Comparison of ENCODE assay signal across 9 mouse cellular contexts in the genomic region with DNA sequence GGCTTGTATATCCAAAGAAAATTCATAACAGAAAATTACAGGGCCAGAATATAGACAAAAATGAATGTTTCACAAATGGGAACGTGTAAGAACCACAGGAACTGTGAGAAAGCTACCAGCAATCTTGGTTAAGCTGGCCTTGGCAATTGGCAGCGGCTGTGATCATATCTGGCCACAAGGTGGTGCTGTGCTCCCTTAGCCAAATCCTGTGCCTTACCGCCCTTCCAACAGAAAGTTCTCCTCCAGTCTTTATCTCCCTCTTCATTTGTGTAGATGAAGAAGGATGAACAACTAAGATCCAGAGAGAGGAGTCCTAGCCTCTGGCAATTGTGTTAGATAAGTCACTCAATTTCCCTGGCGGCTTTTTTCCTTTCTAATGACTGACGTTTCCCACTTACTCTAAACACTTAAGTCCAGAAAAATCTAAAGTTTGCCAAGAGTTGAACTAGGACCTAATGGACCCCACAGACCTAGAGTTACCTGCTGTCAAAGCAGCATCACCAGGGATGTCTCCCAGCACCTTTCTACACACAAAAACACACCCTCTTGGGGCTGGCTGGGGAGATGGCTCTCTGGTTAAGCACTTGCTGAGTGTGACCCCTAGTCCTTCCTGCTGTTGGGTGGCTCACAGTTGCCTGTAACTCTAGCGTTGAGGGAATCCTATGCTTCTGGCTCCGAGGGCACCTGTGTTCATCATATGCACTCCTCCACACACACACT. TPM values are rescaled to one million over a fixed set of nuclear protein-coding genes. Genes with fewer than 3 reads are reported as not detected.
A peak's percentile ranks its signal among the peaks of the same experiment; 100 is the strongest.
DNase-seq lines count a peak whose midpoint lies in the region; ATAC-seq and TF ChIP-seq lines count a peak whose summit lies in the region.
"Had no signal": no experiment of that assay in that cellular context is flagged by ENCODE, and none has a peak within 500 bp of the region (broad histone marks: within the 10 kb centered on the region; RNA-seq: fewer than 3 reads in every experiment).

No protein-coding gene starts in this region.

- TF ChIP-seq CTCF in stomach, postnatal 0 days (IDR thresholded peaks at IDR 0.05; ENCODE audit: low read depth) = peak; percentile 97

- no peaks in the 10 kb centered on the region for H3K27me3 ChIP-seq in midbrain, embryonic 14.5 days (ENCODE audit: control insufficient read depth, insufficient read depth, low read length)
- H3K27me3 ChIP-seq in midbrain, embryonic 13.5 days = no peaks in the 10 kb centered on the region
- H3K27me3 ChIP-seq in embryonic facial prominence, embryonic 10.5 days (replicated peaks; ENCODE audit: low read depth, poor library complexity, severe bottlenecking) = no peaks in the 10 kb centered on the region
- no peaks in the 10 kb centered on the region; the same call in 1 of the 2 replicates for H3K27me3 ChIP-seq in heart, embryonic 14.5 days (ENCODE audit: control insufficient read depth, insufficient read depth, low read length)
- no peaks in the 10 kb centered on the region for H3K27me3 ChIP-seq in megakaryocyte, embryonic 14.5 days (replicated peaks)
- no peaks in the 10 kb centered on the region for H3K27me3 ChIP-seq in stomach, postnatal 0 days (ENCODE audit: control insufficient read depth, insufficient read depth, low read length)

- WGBS in midbrain, embryonic 14.5 days = 43% methylated on average over 7 of the region's 7 CpGs
- WGBS in midbrain, embryonic 13.5 days = 44% methylated on average over 7 of the region's 7 CpGs
- 46% methylated on average over 7 of the region's 7 CpGs for WGBS in embryonic facial prominence, embryonic 10.5 days
- WGBS in heart, embryonic 14.5 days = 39% methylated on average over 7 of the region's 7 CpGs
- 36% methylated on average over 7 of the region's 7 CpGs for WGBS in stomach, postnatal 0 days

- no peak overlapping the region for H3K27ac ChIP-seq in midbrain, embryonic 14.5 days (replicated peaks; ENCODE audit: low read depth, low read length)
- no peak overlapping the region for H3K27ac ChIP-seq in midbrain, embryonic 13.5 days
- H3K27ac ChIP-seq in embryonic facial prominence, embryonic 10.5 days (replicated peaks) = no peak overlapping the region
- peak overlapping the region in 1 of 2 experiments; percentile 68; a peak in 1 of 4 replicates for H3K27ac ChIP-seq in heart, embryonic 14.5 days (replicated peaks in 1 of 2; ENCODE audit: control insufficient read depth in 1 of 2, insufficient read depth in 1 of 2, low read depth in 2 of 2, low read length in 2 of 2)
- H3K27ac ChIP-seq in stomach, postnatal 0 days (replicated peaks) = peak overlapping the region; percentile 82

- no peak overlapping the region for H3K4me3 ChIP-seq in midbrain, embryonic 14.5 days (replicated peaks; ENCODE audit: low read depth, low read length)
- no peak overlapping the region for H3K4me3 ChIP-seq in midbrain, embryonic 13.5 days (replicated peaks)
- no peak overlapping the region for H3K4me3 ChIP-seq in embryonic facial prominence, embryonic 10.5 days
- H3K4me3 ChIP-seq in heart, embryonic 14.5 days (ENCODE audit: control insufficient read depth in 1 of 2, insufficient read depth in 1 of 2, low read depth in 1 of 2, low read length in 2 of 2) = no peak overlapping the region
- H3K4me3 ChIP-seq in megakaryocyte, embryonic 14.5 days (replicated peaks) = peak overlapping the region; percentile 64
- H3K4me3 ChIP-seq in stomach, postnatal 0 days (ENCODE audit: low read depth, low read length) = no peak overlapping the region

- H3K9me3 ChIP-seq in midbrain, embryonic 14.5 days (ENCODE audit: control insufficient read depth, low read length) = no peaks in the 10 kb centered on the region
- no peaks in the 10 kb centered on the region for H3K9me3 ChIP-seq in midbrain, embryonic 13.5 days
- no peaks in the 10 kb centered on the region for H3K9me3 ChIP-seq in embryonic facial prominence, embryonic 10.5 days
- H3K9me3 ChIP-seq in heart, embryonic 14.5 days (ENCODE audit: control insufficient read depth, low read length) = no peaks in the 10 kb centered on the region
- H3K9me3 ChIP-seq in megakaryocyte, embryonic 14.5 days = no peaks in the 10 kb centered on the region
- H3K9me3 ChIP-seq in stomach, postnatal 0 days (ENCODE audit: control insufficient read depth, low read length) = no peaks in the 10 kb centered on the region

- no peak for ATAC-seq in midbrain, embryonic 14.5 days (ENCODE audit: low FRiP score, low TSS enrichment)
- no peak for ATAC-seq in midbrain, embryonic 13.5 days
- ATAC-seq in heart, embryonic 14.5 days (ENCODE audit: insufficient number of reproducible peaks, insufficient read depth, low FRiP score, low read depth) = no peak
- ATAC-seq in stomach, postnatal 0 days (ENCODE audit: low FRiP score, low TSS enrichment) = no peak

- H3K4me2 ChIP-seq in midbrain, embryonic 14.5 days (ENCODE audit: low read length) = no peak overlapping the region
- no peak overlapping the region for H3K4me2 ChIP-seq in midbrain, embryonic 13.5 days (replicated peaks)
- 0 out of 2 replicates have a peak overlapping the region, but pooled peaks have one; percentile 12 for H3K4me2 ChIP-seq in heart, embryonic 14.5 days (ENCODE audit: low read length)
- no peak overlapping the region for H3K4me2 ChIP-seq in stomach, postnatal 0 days (replicated peaks; ENCODE audit: low read depth)

- no peak for TF ChIP-seq EP300 in stomach, postnatal 0 days (optimal IDR thresholded peaks at IDR 0.05)

- DNase-seq in midbrain, embryonic 14.5 days = peak; percentile 90
- peak; percentile 70 for DNase-seq in adrenal gland, adult 2 months
- DNase-seq in embryonic facial prominence, embryonic 10.5 days (ENCODE audit: low spot score) = peak; percentile 78
- DNase-seq in layer of hippocampus, adult 9-10 months (ENCODE audit: low spot score) = peak; percentile 46
- peak; percentile 84 for DNase-seq in stomach, postnatal 0 days (ENCODE audit: low spot score)

- no peak overlapping the region for H3K9ac ChIP-seq in midbrain, embryonic 14.5 days (replicated peaks; ENCODE audit: low read length)
- no peak overlapping the region for H3K9ac ChIP-seq in midbrain, embryonic 13.5 days (replicated peaks)
- no peak overlapping the region for H3K9ac ChIP-seq in heart, embryonic 14.5 days (ENCODE audit: low read length)
- H3K9ac ChIP-seq in stomach, postnatal 0 days (ENCODE audit: low read length) = no peak overlapping the region

- no peaks in the 10 kb centered on the region for H3K36me3 ChIP-seq in midbrain, embryonic 14.5 days (ENCODE audit: control insufficient read depth, insufficient read depth, low read length)
- H3K36me3 ChIP-seq in midbrain, embryonic 13.5 days = no peaks in the 10 kb centered on the region
- no peaks in the 10 kb centered on the region for H3K36me3 ChIP-seq in embryonic facial prominence, embryonic 10.5 days (replicated peaks)
- H3K36me3 ChIP-seq in heart, embryonic 14.5 days (ENCODE audit: control insufficient read depth, insufficient read depth, low read length) = peaks cover 19% of the 10 kb centered on the region
- H3K36me3 ChIP-seq in megakaryocyte, embryonic 14.5 days (replicated peaks; ENCODE audit: low read length) = peaks cover 68% of the 10 kb centered on the region
- H3K36me3 ChIP-seq in stomach, postnatal 0 days (ENCODE audit: control insufficient read depth, insufficient read depth, low read length) = peaks cover 3% of the 10 kb centered on the region; the same call in 1 of the 2 replicates

- no peaks in the 10 kb centered on the region for H3K4me1 ChIP-seq in midbrain, embryonic 14.5 days (ENCODE audit: control insufficient read depth, insufficient read depth, low read length)
- H3K4me1 ChIP-seq in midbrain, embryonic 13.5 days (replicated peaks) = no peaks in the 10 kb centered on the region
- H3K4me1 ChIP-seq in embryonic facial prominence, embryonic 10.5 days = peaks cover 6% of the 10 kb centered on the region; the same call in 1 of the 2 replicates
- H3K4me1 ChIP-seq in heart, embryonic 14.5 days (ENCODE audit: control insufficient read depth in 2 of 2, insufficient read depth in 2 of 2, low read length in 2 of 2) = peaks cover 10 to 16% of the 10 kb centered on the region in 2 experiments
- peaks cover 59% of the 10 kb centered on the region for H3K4me1 ChIP-seq in megakaryocyte, embryonic 14.5 days
- H3K4me1 ChIP-seq in stomach, postnatal 0 days (replicated peaks; ENCODE audit: control insufficient read depth, insufficient read depth) = 0 out of 2 replicates have a peak, but pooled peaks cover 2% of the 10 kb centered on the region

RNA-seq across cellular contexts. Expression of gene Gm10974, which starts 55.6 kb away (rescaled TPM):
- not detected in 2 replicates for polyA plus RNA-seq in midbrain, embryonic 14.5 days (2014; fragmentation: Nextera tagmentation; extraction: Ambion mirVana)
- polyA plus RNA-seq in midbrain, embryonic 13.5 days (2015; fragmentation: Nextera tagmentation; extraction: Ambion mirVana) = not detected in 2 replicates
- not detected for total RNA-seq in adrenal gland, adult 2 months (2021)
- polyA plus RNA-seq in adrenal gland, adult 2 months (2012; rRNA removed) = not detected in 2 replicates
- polyA plus RNA-seq in embryonic facial prominence, embryonic 10.5 days (2016; fragmentation: Nextera tagmentation; extraction: Ambion mirVana) = not detected in 2 replicates
- not detected in 2 replicates for polyA plus RNA-seq in heart, embryonic 14.5 days (2014; fragmentation: Nextera tagmentation; extraction: Ambion mirVana)
- not detected in 2 replicates for polyA plus RNA-seq in megakaryocyte, embryonic 14.5 days (2012; ENCODE audit: insufficient read depth, low replicate concordance)
- polyA plus RNA-seq in stomach, postnatal 0 days (2015; fragmentation: Nextera tagmentation; extraction: Ambion mirVana) = not detected in 2 replicates
- total RNA-seq: gastrocnemius, adult 8-10 months had no signal
